Comparison of ENCODE assay signal across 8 mouse cellular contexts in genomic region chr2:94470738-94471499, GRCm38 (mm10). TPM values are rescaled to one million over a fixed set of nuclear protein-coding genes. Genes with fewer than 3 reads are reported as not detected.
DNase-seq lines count a peak whose midpoint lies in the region; ATAC-seq lines count a peak whose summit lies in the region.

No protein-coding gene starts in this region.

- H3K4me3 ChIP-seq in forebrain, embryonic 11.5 days (ENCODE audit: low read depth, low read length), result no peak overlapping the region
- no peak overlapping the region for H3K4me3 ChIP-seq in hindbrain, embryonic 15.5 days

- H3K27ac ChIP-seq in forebrain, embryonic 11.5 days (ENCODE audit: low read depth, low read length), result no peak overlapping the region
- H3K27ac ChIP-seq in hindbrain, embryonic 15.5 days (replicated peaks), result no peak overlapping the region

- ATAC-seq in forebrain, embryonic 11.5 days (replicated peaks; ENCODE audit: low FRiP score), result peak; percentile 77
- ATAC-seq in hindbrain, embryonic 15.5 days (ENCODE audit: low FRiP score, low read depth), result peak; percentile 83
- peak; percentile 82 for ATAC-seq in megakaryocyte-erythroid progenitor cell, adult 5-6 weeks (replicated peaks; ENCODE audit: low FRiP score, low TSS enrichment, poor library complexity, severe bottlenecking)

- no peaks in the 10 kb centered on the region for H3K9me3 ChIP-seq in forebrain, embryonic 11.5 days (ENCODE audit: control insufficient read depth, low read length)
- H3K9me3 ChIP-seq in hindbrain, embryonic 15.5 days, result no peaks in the 10 kb centered on the region

- no peaks in the 10 kb centered on the region for H3K36me3 ChIP-seq in forebrain, embryonic 11.5 days (ENCODE audit: control insufficient read depth, insufficient read depth, low read length)
- H3K36me3 ChIP-seq in hindbrain, embryonic 15.5 days, result no peaks in the 10 kb centered on the region

- H3K27me3 ChIP-seq in forebrain, embryonic 11.5 days (ENCODE audit: control insufficient read depth, insufficient read depth, low read length), result no peaks in the 10 kb centered on the region
- no peaks in the 10 kb centered on the region for H3K27me3 ChIP-seq in hindbrain, embryonic 15.5 days

- H3K9ac ChIP-seq in forebrain, embryonic 11.5 days (ENCODE audit: low read length), result no peak overlapping the region
- H3K9ac ChIP-seq in hindbrain, embryonic 15.5 days, result no peak overlapping the region

- DNase-seq in heart, adult 11 months, result peak; percentile 85
- DNase-seq in heart, postnatal 25 days (ENCODE audit: low spot score), result no peak
- DNase-seq in c-Kit-negative CD71-positive TER-119-positive erythroid progenitor cells, embryonic 14.5 days (ENCODE audit: low read depth, low spot score), result peak; percentile 12
- peak; percentile 84 for DNase-seq in forebrain, embryonic 11.5 days (ENCODE audit: low spot score)
- peak; percentile 30 for DNase-seq in left cerebral cortex, adult 11 months (ENCODE audit: low spot score)
- peak; percentile 41 to 57 for DNase-seq in right cerebral cortex, postnatal 36 days (ENCODE audit: low spot score in 2 of 2)

- intact Hi-C loops in heart, postnatal 25 days (cut with DNase I), result no loop called here

- H3K4me1 ChIP-seq in forebrain, embryonic 11.5 days (replicated peaks; ENCODE audit: control insufficient read depth, insufficient read depth, low read length), result no peaks in the 10 kb centered on the region
- H3K4me1 ChIP-seq in hindbrain, embryonic 15.5 days (replicated peaks), result 0 out of 2 replicates have a peak, but pooled peaks cover 2% of the 10 kb centered on the region

- 38% methylated on average over 15 of the region's 15 CpGs for WGBS in forebrain, embryonic 11.5 days
- WGBS in hindbrain, embryonic 15.5 days, result 26% methylated on average over 15 of the region's 15 CpGs

- no peak overlapping the region for H3K4me2 ChIP-seq in forebrain, embryonic 11.5 days (ENCODE audit: low read depth, low read length, severe bottlenecking)
- H3K4me2 ChIP-seq in hindbrain, embryonic 15.5 days, result peak overlapping the region; percentile 18; the same call in 1 of the 2 replicates

RNA-seq across cellular contexts. Expression of gene Api5, which starts 33.0 kb away (rescaled TPM):
- total RNA-seq in heart, postnatal 25 days (2021), result 10 to 100 TPM; 28.8 to 32.0 TPM
- polyA plus RNA-seq in forebrain, embryonic 11.5 days (2014; fragmentation: Nextera tagmentation; extraction: Ambion mirVana), result 249 and 252 TPM in 2 replicates
- polyA plus RNA-seq in hindbrain, embryonic 15.5 days (2015; fragmentation: Nextera tagmentation; extraction: Ambion mirVana), result 94.4 and 95.6 TPM in 2 replicates
- total RNA-seq in megakaryocyte-erythroid progenitor cell, adult 5-6 weeks (2014; fragmentation: Nextera tagmentation), result 114 and 118 TPM in 2 replicates
- 151 and 167 TPM in 2 replicates for total RNA-seq in megakaryocyte-erythroid progenitor cell, adult 5-6 weeks (2017)
